Mouse (Mus musculus): Measurements from ENCODE around the gene Pbx4.

Gene Pbx4

GRCm38 (mm10) chr8:69895772-69896451 lies 63.6 kb downstream of the Pbx4 start:
- no peak for DNase-seq (ENCODE audit: extremely low spot score, low spot score)

GRCm38 (mm10) chr8:69897857-69898256 lies 65.6 kb downstream of the Pbx4 start:
- no peak for DNase-seq (ENCODE audit: extremely low spot score, low spot score)

GRCm38 (mm10) chr8:69899876-69900275 lies 67.6 kb downstream of the Pbx4 start:
- DNase-seq (ENCODE audit: extremely low spot score, low spot score): no peak

GRCm38 (mm10) chr8:69900895-69901451 lies 68.7 kb downstream of the Pbx4 start:
- no peak for DNase-seq (ENCODE audit: extremely low spot score, low spot score)

GRCm38 (mm10) chr8:69901484-69902162 lies 69.3 kb downstream of the Pbx4 start:
- peak; percentile 100 for DNase-seq (ENCODE audit: extremely low spot score, low spot score)

GRCm38 (mm10) chr8:69902163-69903062 lies 70.1 kb downstream of the Pbx4 start, which contains the start of the genes Tssk6, Ndufa13 and Yjefn3:
Gene Tssk6, plus strand, starts transcription at chr8:69902184.
Gene Ndufa13, minus strand, starts transcription at chr8:69902558.
Gene Yjefn3, minus strand, starts transcription at chr8:69902712.
- peak; percentile 64 for DNase-seq (ENCODE audit: extremely low spot score, low spot score)

- DNase-seq (ENCODE audit: extremely low spot score, low spot score): peak; percentile 99
These were observed 70.8 kb downstream of the Pbx4 start for GRCm38 (mm10) chr8:69903063-69903542.

- no peak for DNase-seq (ENCODE audit: extremely low spot score, low spot score)
These were observed 71.8 kb downstream of the Pbx4 start for GRCm38 (mm10) chr8:69904096-69904495.

GRCm38 (mm10) chr8:69906260-69906659 lies 74.0 kb downstream of the Pbx4 start:
- DNase-seq (ENCODE audit: extremely low spot score, low spot score): no peak

GRCm38 (mm10) chr8:69907106-69907505 lies 74.8 kb downstream of the Pbx4 start:
- no peak for DNase-seq (ENCODE audit: extremely low spot score, low spot score)

GRCm38 (mm10) chr8:69911917-69912316 lies 79.6 kb downstream of the Pbx4 start:
- no peak for DNase-seq (ENCODE audit: extremely low spot score, low spot score)

GRCm38 (mm10) chr8:69912478-69913074 lies 80.3 kb downstream of the Pbx4 start:
- no peak for DNase-seq (ENCODE audit: extremely low spot score, low spot score)

- no peak for DNase-seq (ENCODE audit: extremely low spot score, low spot score)
These were observed 82.2 kb downstream of the Pbx4 start for GRCm38 (mm10) chr8:69914526-69914925.

- DNase-seq (ENCODE audit: extremely low spot score, low spot score): no peak
These were observed 83.5 kb downstream of the Pbx4 start for GRCm38 (mm10) chr8:69915748-69916147.

- DNase-seq (ENCODE audit: extremely low spot score, low spot score): no peak
These were observed 86.2 kb downstream of the Pbx4 start for GRCm38 (mm10) chr8:69918506-69918905.

GRCm38 (mm10) chr8:69919010-69919409 lies 86.7 kb downstream of the Pbx4 start:
- DNase-seq (ENCODE audit: extremely low spot score, low spot score): peak; percentile 75

- peak; percentile 64 for DNase-seq (ENCODE audit: extremely low spot score, low spot score)
These were observed 87.8 kb downstream of the Pbx4 start for GRCm38 (mm10) chr8:69919876-69920662.

GRCm38 (mm10) chr8:69921141-69921540 lies 88.8 kb downstream of the Pbx4 start:
- no peak for DNase-seq (ENCODE audit: extremely low spot score, low spot score)

Data from neural tube, embryonic 10.5 days (tissue).